Mouse (Mus musculus) lung, adult 2 months (tissue): ENCODE measurements at regions not wholly inside any gene's neighbourhood (a gene's known extent, or its start where the extent isn't known, plus 50 kb on each side); places are given as distances from the start of the nearest gene placed in this dataset.

Experiments
- DNase-seq: peaks from one replicate; pipeline ENCODE4 v3.0.0; 2022
- H3K4me1 ChIP-seq: fragments of 200-500 bp; 2 replicates; pipeline ENCODE4 v1.6.1; 2011; ENCODE audit warnings: low read length; ENCODE audit not compliant: control insufficient read depth, insufficient read depth
- H3K4me3 ChIP-seq: fragments of 200-500 bp; replicated peaks from 2 replicates; pipeline ENCODE3; 2011; ENCODE audit warnings: low read depth, mild to moderate bottlenecking, control low read depth, low read length; ENCODE audit errors: extremely low read depth
- CTCF ChIP-seq: fragments of 200-500 bp; IDR thresholded peaks from 2 replicates; pipeline ENCODE4 v1.5.1; 2011; ENCODE audit warnings: mild to moderate bottlenecking, low read length, control low read depth; ENCODE audit not compliant: insufficient read depth
- POLR2A ChIP-seq: fragments of 200-500 bp; IDR thresholded peaks from 2 replicates; pipeline ENCODE4 v1.6.1; 2011; ENCODE audit warnings: low read depth, mild to moderate bottlenecking, control low read depth, low read length, borderline replicate concordance; ENCODE audit errors: extremely low read depth
- WGBS: fragments of 180-500 bp; shearing (Covaris S2); methylation state at CpG from one replicate; pipeline ENCODE4 v1.1.7; 2018; 5-methylcytosine and 5-hydroxymethylcytosine counted together

DNA sequence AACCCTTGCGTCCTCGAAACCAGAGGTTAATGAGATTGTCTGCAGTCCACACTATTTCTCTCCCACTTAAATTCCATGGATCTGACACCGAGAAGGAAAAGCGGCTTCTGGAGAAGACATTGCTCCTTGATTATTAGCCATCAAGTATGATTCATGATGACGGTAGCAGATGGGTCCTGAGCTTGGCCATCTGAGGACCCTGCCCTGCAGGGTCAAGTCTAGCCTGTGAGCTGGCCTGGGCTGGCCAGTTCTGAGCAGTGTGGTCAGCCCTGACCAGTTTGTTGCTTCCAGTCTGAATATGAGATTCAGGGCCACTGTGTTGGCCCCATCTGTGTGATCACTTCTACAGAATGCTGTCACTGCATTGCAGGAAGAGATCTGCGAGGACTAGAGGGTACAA, 1275.9 kb upstream of the A1bg start:
- 91% methylated on average over 6 of the region's 6 CpGs for WGBS
- DNase-seq = no peak
- TF ChIP-seq POLR2A = no peak
- no peak for TF ChIP-seq CTCF
- no peaks in the 10 kb centered on the region for H3K4me1 ChIP-seq
- no peak overlapping the region for H3K4me3 ChIP-seq

DNA sequence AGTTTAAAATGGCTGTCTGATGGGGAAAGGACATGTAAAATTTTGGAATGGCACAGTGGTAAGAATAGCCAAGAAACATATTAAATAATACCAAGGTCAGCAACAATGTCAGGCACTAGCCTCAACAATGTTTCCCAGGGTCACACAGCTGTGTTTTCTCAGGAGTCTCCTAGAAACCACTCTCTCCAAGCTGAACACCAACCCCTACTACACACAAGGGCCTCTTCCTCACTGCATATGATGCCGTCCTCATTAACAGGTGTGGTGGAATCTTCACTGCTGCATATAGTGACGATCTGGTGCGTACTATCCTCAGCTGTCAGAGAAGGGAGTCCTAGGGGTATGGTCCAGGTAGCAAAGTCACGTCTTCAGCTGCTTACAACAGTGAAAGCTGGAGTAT, 1275.4 kb upstream of the A1bg start:
- no peak for TF ChIP-seq CTCF
- no peak for TF ChIP-seq POLR2A
- no peak overlapping the region for H3K4me3 ChIP-seq
- DNase-seq = no peak
- H3K4me1 ChIP-seq = no peaks in the 10 kb centered on the region
- 90% methylated on average over 4 of the region's 4 CpGs for WGBS

DNA sequence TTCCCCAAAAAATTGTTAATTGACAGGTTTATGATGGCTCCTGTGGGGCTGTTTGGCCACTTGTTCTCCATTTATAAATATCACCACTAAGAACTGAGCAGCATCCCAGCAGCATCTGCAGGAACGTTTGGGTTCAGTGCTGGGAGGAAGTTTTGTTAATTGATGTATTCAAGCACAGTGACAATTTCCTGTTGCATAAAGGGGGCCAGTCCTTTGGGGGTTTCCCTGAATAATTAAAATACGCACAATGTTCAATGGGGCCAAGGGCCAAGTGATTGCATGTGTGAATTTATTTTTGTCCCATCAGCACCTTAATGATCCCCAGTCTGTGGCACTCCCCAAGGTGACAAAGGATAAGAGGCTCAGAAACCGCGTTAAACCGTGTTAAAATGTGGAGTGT, 1272.6 kb upstream of the A1bg start:
- TF ChIP-seq POLR2A = no peak
- no peak for TF ChIP-seq CTCF
- Histone ChIP-seq H3K4me1 (no peaks in the 10 kb centered on the region), H3K4me3 (no peak overlapping the region)
- WGBS = 64% methylated on average over 5 of the region's 5 CpGs
- DNase-seq = no peak

DNA sequence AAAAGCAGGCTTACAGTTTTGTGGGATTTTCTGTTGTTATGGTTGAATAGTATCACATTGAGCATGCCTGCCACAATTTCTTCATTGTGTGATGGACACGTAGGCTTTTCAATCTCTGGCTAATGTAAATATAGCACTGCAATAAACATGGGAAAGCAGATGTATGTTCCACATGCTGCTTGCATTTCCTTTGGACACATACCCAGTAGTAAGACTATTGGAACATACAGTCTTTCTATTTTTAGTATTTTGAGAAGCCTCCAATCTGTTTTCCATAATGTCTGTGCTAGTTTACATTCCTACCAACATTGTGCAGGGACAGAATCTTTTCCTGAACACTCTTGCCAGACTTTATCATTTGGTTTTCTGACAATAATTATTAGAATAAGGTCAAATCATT, 1269.9 kb upstream of the A1bg start:
- Histone ChIP-seq H3K4me1 (no peaks in the 10 kb centered on the region), H3K4me3 (no peak overlapping the region)
- TF ChIP-seq POLR2A (no peak), CTCF (no peak)
- 68% methylated on average over 1 of the region's 1 CpGs for WGBS
- DNase-seq = no peak

DNA sequence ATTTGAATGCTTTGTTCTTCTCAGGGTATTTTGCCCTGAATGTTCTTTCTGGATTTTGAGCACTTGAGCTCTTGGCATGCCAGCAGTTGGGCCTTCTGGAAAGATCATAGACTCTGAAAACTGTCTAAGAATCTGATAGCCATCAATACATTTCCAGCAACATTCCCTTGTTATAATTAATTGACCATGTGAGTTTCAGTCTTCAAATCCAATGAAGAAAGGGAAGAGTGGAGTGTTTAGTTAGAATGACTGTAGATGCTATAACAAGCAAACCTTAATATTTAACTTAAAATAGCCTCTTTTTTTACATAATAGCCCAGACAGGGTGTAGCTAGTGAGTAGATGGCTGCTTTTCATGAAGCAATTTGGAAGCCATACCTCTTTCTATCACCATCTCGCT, 1268.8 kb upstream of the A1bg start:
- no peak overlapping the region for H3K4me3 ChIP-seq
- H3K4me1 ChIP-seq = no peaks in the 10 kb centered on the region
- 94% methylated on average over 1 of the region's 1 CpGs for WGBS

DNA sequence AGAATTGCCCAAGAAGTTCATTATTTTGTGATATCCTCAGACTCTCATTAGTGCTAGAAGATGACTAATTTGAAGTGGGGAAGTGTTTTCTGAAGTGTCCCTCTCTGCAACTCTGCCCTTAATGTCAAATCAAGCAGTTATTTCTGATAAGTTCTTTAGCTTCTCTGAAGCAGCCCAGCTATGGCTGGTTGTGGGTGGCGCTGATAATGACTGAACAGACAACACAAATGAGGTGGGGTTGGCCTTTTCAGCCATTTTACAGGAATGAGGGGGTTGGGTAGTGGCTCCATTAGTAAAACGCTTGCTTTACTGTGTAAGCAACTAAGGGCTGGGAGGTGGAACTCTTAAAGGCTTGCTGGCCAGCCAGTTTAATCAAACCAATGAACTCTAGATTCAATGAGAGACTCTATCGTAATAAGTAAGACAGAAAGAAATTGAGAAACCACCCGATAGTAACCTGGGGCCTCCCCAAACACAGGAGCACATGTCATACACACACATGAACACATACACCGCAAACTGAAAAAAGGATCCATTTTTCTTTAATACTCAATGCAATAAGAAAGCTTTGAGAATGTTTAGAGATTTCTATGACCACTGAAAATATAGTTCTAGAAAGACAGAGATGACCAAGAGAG, 1268.3 kb upstream of the A1bg start:
- Histone ChIP-seq H3K4me3 (no peak overlapping the region), H3K4me1 (no peaks in the 10 kb centered on the region)
- 90% methylated on average over 5 of the region's 5 CpGs for WGBS
- no peak for TF ChIP-seq POLR2A
- no peak for TF ChIP-seq CTCF
- DNase-seq = no peak

More for the DNA sequence above, 1268.8 kb upstream of the A1bg start:
- TF ChIP-seq CTCF (no peak), POLR2A (no peak)
- DNase-seq = no peak

DNA sequence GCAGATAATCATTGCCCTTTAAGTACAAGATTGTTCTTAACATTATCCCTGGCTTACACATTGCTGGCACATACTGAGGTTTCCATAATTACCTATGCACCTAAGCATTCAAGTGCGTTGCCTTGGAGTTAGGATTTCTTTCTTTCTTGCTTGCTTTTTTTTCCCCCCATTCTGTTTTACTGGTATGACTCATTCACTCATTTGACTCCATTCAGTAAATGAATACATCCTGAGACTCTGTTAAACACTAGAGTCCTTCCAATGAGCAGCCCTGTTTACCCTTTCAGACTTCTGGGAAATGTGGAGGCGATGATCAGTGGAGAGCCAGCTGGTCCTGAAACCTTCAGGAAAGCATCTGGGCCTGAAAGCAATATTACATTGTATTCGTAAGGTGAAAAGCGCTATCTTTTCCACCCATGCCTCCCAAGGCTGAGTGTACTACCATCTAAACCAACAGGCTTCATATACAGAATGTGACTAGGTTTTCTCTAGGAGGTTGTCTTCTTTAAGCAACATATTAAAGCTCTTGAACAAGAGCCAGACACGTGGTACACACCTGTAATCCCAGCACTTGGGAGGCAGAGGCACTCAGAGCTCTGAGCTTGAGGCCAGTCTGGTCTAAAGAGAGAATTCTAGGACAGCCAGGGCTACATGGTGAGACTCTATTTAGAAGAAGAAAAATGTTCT, 1267.6 kb upstream of the A1bg start:
- no peak overlapping the region for H3K4me3 ChIP-seq
- no peak for DNase-seq
- H3K4me1 ChIP-seq = no peaks in the 10 kb centered on the region
- TF ChIP-seq POLR2A = no peak
- no peak for TF ChIP-seq CTCF
- 81% methylated on average over 5 of the region's 5 CpGs for WGBS

DNA sequence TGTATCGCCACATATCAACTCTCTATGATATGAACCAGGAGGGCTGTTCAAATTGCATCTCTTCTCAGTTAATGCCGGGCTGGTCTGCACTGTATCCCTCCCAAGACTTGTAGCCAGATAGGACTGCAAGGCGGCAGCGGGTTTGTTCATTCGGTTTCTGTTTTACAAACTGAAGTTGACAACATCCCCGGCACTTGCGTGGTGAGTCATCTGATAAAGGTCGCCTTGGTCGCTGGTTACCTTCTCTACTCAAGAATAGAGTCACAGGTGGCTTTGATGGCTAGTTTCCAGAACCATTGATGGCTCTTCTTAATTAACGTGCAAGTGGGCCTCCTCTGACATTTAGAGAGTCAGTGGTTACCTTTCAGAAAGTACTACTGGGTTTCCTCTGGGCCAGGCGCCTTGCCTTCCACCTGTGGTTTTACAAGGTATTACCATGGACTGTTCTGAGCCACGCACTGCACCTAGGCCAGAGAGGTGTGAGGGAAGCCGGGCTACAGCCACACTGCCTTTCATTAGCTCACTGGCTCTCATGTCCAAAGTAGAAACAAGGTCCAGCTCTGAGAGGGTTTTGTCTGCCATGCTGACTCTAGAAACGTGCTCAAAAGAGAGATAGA, 1266.9 kb upstream of the A1bg start:
- 87% methylated on average over 14 of the region's 14 CpGs for WGBS
- Histone ChIP-seq H3K4me1 (no peaks in the 10 kb centered on the region), H3K4me3 (no peak overlapping the region)
- TF ChIP-seq POLR2A = no peak
- no peak for TF ChIP-seq CTCF
- DNase-seq = no peak

DNA sequence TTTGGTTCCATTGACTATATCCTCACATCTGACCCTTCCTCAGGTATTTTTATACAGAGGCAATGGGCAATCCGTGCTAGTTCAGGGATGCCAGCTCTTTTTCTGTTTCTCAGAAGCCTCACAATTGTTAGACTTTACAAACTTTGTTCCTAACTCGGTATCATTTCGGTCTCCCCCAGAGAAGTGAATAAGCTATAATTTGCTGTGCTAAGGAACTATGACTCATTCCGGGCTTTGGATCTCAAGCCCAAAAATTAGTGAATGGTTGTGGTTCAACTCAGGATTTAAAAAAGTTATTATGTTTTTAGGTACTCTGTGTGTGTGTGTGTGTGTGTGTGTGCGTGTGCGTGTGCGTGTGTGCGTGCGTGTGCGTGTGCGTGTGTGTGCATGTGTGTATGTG, 1263.7 kb upstream of the A1bg start:
- TF ChIP-seq CTCF = no peak
- no peak for TF ChIP-seq POLR2A
- H3K4me1 ChIP-seq = no peaks in the 10 kb centered on the region
- no peak overlapping the region for H3K4me3 ChIP-seq
- no peak for DNase-seq
- WGBS = 95% methylated on average over 11 of the region's 11 CpGs

DNA sequence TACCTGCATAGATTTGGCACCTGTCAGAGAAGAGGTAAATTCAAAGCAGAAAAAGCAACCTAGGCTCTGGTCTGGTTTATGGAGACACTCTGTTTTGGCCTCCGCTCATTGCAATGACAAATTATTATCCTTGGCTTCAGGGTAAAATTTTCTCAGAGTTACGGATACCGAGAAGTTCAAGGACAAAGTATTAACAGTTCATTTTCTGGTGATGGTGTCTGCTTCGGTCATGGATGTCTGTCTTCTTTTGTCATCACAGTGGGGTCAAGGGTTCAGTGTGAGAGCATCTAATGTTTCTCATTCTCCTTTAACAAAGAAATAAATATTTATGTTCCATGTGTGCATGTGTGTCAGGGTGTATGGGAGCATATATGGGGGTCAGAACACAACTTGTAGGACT, 1261.0 kb upstream of the A1bg start:
- WGBS = 89% methylated on average over 4 of the region's 4 CpGs
- DNase-seq = no peak
- Histone ChIP-seq H3K4me1 (no peaks in the 10 kb centered on the region), H3K4me3 (no peak overlapping the region)
- TF ChIP-seq CTCF = no peak
- no peak for TF ChIP-seq POLR2A
